Mouse (Mus musculus) midbrain, embryonic 12.5 days (tissue): ENCODE measurements at regions not wholly inside any gene's neighbourhood (a gene's known extent, or its start where the extent isn't known, plus 50 kb on each side); places are given as distances from the start of the nearest gene placed in this dataset.

Source experiments
- ATAC-seq: fragments of 200-750 bp; cut with Nextera tagmentation; 2 replicates; pipeline ENCODE4 v1.8.0; 2017; ENCODE audit warnings: low read depth, moderate TSS enrichment, moderate library complexity; ENCODE audit not compliant: low FRiP score
- H3K27ac ChIP-seq: fragments of 300-500 bp; sonication (generic); replicated peaks from 2 replicates; pipeline ENCODE4 v1.5.1; 2016; ENCODE audit warnings: mild to moderate bottlenecking
- H3K27me3 ChIP-seq: fragments of 300-500 bp; sonication (generic); 2 replicates; pipeline ENCODE4 v1.6.1; 2016; ENCODE audit warnings: mild to moderate bottlenecking
- H3K36me3 ChIP-seq: fragments of 300-500 bp; sonication (generic); 2 replicates; pipeline ENCODE4 v1.6.1; 2016
- H3K4me1 ChIP-seq: fragments of 300-500 bp; sonication (generic); 2 replicates; pipeline ENCODE4 v1.6.1; 2016
- H3K4me2 ChIP-seq: fragments of 300-500 bp; sonication (generic); replicated peaks from 2 replicates; pipeline ENCODE4 v1.6.1; 2016; ENCODE audit warnings: mild to moderate bottlenecking, moderate library complexity
- H3K4me3 ChIP-seq: fragments of 300-500 bp; sonication (generic); 2 replicates; pipeline ENCODE4 v1.5.1; 2016; ENCODE audit warnings: mild to moderate bottlenecking
- H3K9ac ChIP-seq: fragments of 300-500 bp; sonication (generic); replicated peaks from 2 replicates; pipeline ENCODE4 v1.6.1; 2016; ENCODE audit warnings: mild to moderate bottlenecking, moderate library complexity
- H3K9me3 ChIP-seq: fragments of 300-500 bp; sonication (generic); 2 replicates; pipeline ENCODE4 v1.6.1; 2016; ENCODE audit warnings: mild to moderate bottlenecking
- WGBS: fragments of 180-500 bp; shearing (Covaris S2); methylation state at CpG from one replicate; pipeline ENCODE4 v1.1.7; 2016; 5-methylcytosine and 5-hydroxymethylcytosine counted together

- 46% methylated on average over 14 of the region's 14 CpGs for whole genome bisulfite sequencing
- no peaks in the 10 kb centered on the region for H3K36me3 ChIP-seq
- H3K4me2 ChIP-seq = peak overlapping the region; percentile 21; the same call in 1 of the 2 replicates
- no peaks in the 10 kb centered on the region for H3K27me3 ChIP-seq
- H3K9me3 ChIP-seq = no peaks in the 10 kb centered on the region
- no peaks in the 10 kb centered on the region for H3K4me1 ChIP-seq
- ATAC-seq = peak; percentile 47
- no peak overlapping the region for H3K27ac ChIP-seq
- H3K4me3 ChIP-seq = no peak overlapping the region
- 0 out of 2 replicates have a peak overlapping the region, but pooled peaks have one; percentile 39 for H3K9ac ChIP-seq
These were observed 730.8 kb downstream of the Egfem1 start for GRCm38 (mm10) chr3:29812480-29813240.

- Histone ChIP-seq H3K36me3 (no peaks in the 10 kb centered on the region), H3K27ac (no peak overlapping the region), H3K4me1 (peaks cover 3% of the 10 kb centered on the region; the same call in 1 of the 2 replicates), H3K9me3 (no peaks in the 10 kb centered on the region), H3K4me3 (no peak overlapping the region), H3K4me2 (no peak overlapping the region), H3K27me3 (0 out of 2 replicates have a peak, but pooled peaks cover 4% of the 10 kb centered on the region), H3K9ac (no peak overlapping the region)
- 89% methylated on average over 2 of the region's 2 CpGs for whole genome bisulfite sequencing
- ATAC-seq = no peak
These were observed 724.2 kb downstream of the Egfem1 start for GRCm38 (mm10) chr3:29806046-29806445.

DNA sequence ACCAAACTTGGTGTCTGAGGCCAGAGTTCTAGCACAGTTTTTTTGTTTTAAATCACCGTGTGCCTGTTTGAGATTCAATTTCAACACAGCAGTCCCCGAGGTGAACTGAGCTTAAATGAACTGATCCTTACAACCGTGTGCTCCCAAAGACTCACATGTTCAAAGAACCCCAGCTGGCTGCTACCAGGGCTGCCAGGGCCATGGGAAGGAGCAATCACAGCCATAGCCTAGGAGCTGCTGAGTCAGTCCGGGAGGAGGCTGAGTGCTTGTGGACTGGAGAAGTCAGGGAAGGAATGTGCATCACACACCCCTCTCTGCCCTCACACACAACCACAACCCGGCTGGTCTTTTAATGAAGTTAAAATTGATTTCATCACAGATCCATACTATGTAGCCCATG is 721.6 kb downstream of the Egfem1 start:
- WGBS = 49% methylated on average over 5 of the region's 5 CpGs
- Histone ChIP-seq H3K9ac (no peak overlapping the region), H3K27me3 (0 out of 2 replicates have a peak, but pooled peaks cover 4% of the 10 kb centered on the region), H3K27ac (no peak overlapping the region), H3K4me3 (no peak overlapping the region), H3K4me2 (no peak overlapping the region), H3K36me3 (no peaks in the 10 kb centered on the region), H3K4me1 (peaks cover 3% of the 10 kb centered on the region; the same call in 1 of the 2 replicates), H3K9me3 (no peaks in the 10 kb centered on the region)
- ATAC-seq = no peak

DNA sequence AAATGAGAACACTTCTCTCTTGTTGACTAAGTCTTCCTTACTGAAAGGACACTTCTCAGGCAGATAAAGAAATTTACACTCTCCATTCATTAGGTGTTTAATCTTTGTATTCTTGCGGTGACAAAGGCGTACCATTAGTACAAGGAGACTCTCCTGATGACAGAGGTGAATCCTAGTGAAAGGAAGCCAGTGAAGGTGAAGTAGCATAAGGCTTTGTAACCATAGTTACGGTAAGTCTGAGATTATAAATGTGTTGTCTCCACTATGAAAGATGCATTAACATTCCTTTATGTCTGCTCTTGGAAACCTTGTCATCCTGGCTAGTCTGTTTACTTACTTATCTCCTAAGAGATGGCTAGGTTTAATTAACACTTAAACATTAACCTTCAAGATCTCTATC is 719.3 kb downstream of the Egfem1 start:
- 45% methylated on average over 3 of the region's 3 CpGs for WGBS

GRCm38 (mm10) chr3:29774365-29774764 is 692.5 kb downstream of the Egfem1 start:
- H3K27me3 ChIP-seq = no peaks in the 10 kb centered on the region
- no peak overlapping the region for H3K4me2 ChIP-seq
- no peaks in the 10 kb centered on the region for H3K4me1 ChIP-seq
- H3K9me3 ChIP-seq = no peaks in the 10 kb centered on the region
- no peak overlapping the region for H3K4me3 ChIP-seq
- no peak for ATAC-seq
- no peak overlapping the region for H3K27ac ChIP-seq
- no peaks in the 10 kb centered on the region for H3K36me3 ChIP-seq
- 86% methylated on average over 3 of the region's 3 CpGs for WGBS
- H3K9ac ChIP-seq = no peak overlapping the region

More for the DNA sequence above, 719.3 kb downstream of the Egfem1 start:
- no peak overlapping the region for H3K27ac ChIP-seq
- H3K4me2 ChIP-seq = no peak overlapping the region
- ATAC-seq = no peak
- H3K27me3 ChIP-seq = 0 out of 2 replicates have a peak, but pooled peaks cover 4% of the 10 kb centered on the region
- H3K36me3 ChIP-seq = no peaks in the 10 kb centered on the region
- H3K4me1 ChIP-seq = peaks cover 3% of the 10 kb centered on the region; the same call in 1 of the 2 replicates
- no peak overlapping the region for H3K9ac ChIP-seq
- no peaks in the 10 kb centered on the region for H3K9me3 ChIP-seq
- no peak overlapping the region for H3K4me3 ChIP-seq

DNA sequence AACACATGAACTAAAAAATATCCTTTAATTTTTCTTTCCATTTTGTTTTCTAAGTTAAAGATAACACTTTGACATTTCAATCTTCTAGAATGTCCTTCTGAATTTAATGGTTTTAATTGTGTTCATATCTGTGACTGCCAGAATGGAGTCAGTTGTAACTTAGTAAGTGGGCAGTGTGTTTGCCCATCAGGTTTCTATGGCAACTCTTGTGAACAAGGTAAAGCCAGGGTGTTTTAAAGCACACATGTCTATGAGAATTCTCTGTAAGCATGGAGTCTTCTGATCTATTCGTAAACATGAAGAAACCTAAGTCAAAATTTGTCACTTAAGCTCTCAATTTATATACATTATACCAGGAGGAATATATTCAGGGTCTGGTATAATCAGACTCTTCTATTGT is 689.4 kb downstream of the Egfem1 start:
- Histone ChIP-seq H3K36me3 (no peaks in the 10 kb centered on the region), H3K27ac (no peak overlapping the region), H3K9me3 (no peaks in the 10 kb centered on the region), H3K4me3 (no peak overlapping the region), H3K4me2 (no peak overlapping the region), H3K4me1 (no peaks in the 10 kb centered on the region), H3K9ac (no peak overlapping the region), H3K27me3 (no peaks in the 10 kb centered on the region)
- no peak for ATAC-seq
- WGBS = 84% methylated on average over 1 of the region's 1 CpGs

GRCm38 (mm10) chr3:29768592-29768991 is 686.8 kb downstream of the Egfem1 start:
- Histone ChIP-seq H3K9me3 (no peaks in the 10 kb centered on the region), H3K4me3 (no peak overlapping the region), H3K9ac (no peak overlapping the region), H3K4me1 (no peaks in the 10 kb centered on the region), H3K27ac (no peak overlapping the region), H3K27me3 (no peaks in the 10 kb centered on the region), H3K4me2 (no peak overlapping the region), H3K36me3 (no peaks in the 10 kb centered on the region)
- ATAC-seq = no peak
- WGBS = 63% methylated on average over 5 of the region's 5 CpGs

- no peak overlapping the region for H3K27ac ChIP-seq
- H3K27me3 ChIP-seq = no peaks in the 10 kb centered on the region
- H3K4me2 ChIP-seq = no peak overlapping the region
- H3K4me3 ChIP-seq = no peak overlapping the region
- no peaks in the 10 kb centered on the region for H3K9me3 ChIP-seq
- 94% methylated on average over 3 of the region's 3 CpGs for WGBS
- H3K36me3 ChIP-seq = no peaks in the 10 kb centered on the region
- no peak overlapping the region for H3K9ac ChIP-seq
- no peak for ATAC-seq
- H3K4me1 ChIP-seq = no peaks in the 10 kb centered on the region
These were observed 682.2 kb downstream of the Egfem1 start for GRCm38 (mm10) chr3:29764021-29764420.

- no peak for ATAC-seq
- Histone ChIP-seq H3K4me2 (no peak overlapping the region), H3K27ac (no peak overlapping the region), H3K4me1 (no peaks in the 10 kb centered on the region), H3K27me3 (no peaks in the 10 kb centered on the region), H3K9me3 (no peaks in the 10 kb centered on the region), H3K36me3 (no peaks in the 10 kb centered on the region), H3K9ac (no peak overlapping the region), H3K4me3 (no peak overlapping the region)
- WGBS = 85% methylated on average over 8 of the region's 8 CpGs
These were observed 676.1 kb downstream of the Egfem1 start for GRCm38 (mm10) chr3:29757821-29758494.
